Mouse (Mus musculus) forebrain, embryonic 12.5 days (tissue): Measurements from ENCODE around the gene Tmem170b. TPM values are rescaled to one million over a fixed set of nuclear protein-coding genes. Genes with fewer than 3 reads are reported as not detected.
"Not testable (repeated sequence)": the region's sequence is repeated elsewhere in the genome, so short reads cannot be mapped to it uniquely, and the experiment has no call there.

Source experiments
- ATAC-seq: fragments of 200-750 bp; cut with Nextera tagmentation; 2 replicates; pipeline ENCODE4 v1.8.0; 2017; ENCODE audit warnings: moderate TSS enrichment; ENCODE audit not compliant: low FRiP score
- H3K27ac ChIP-seq: fragments of 300-500 bp; sonication (generic); 2 replicates; pipeline ENCODE4 v1.5.1; 2016; ENCODE audit warnings: mild to moderate bottlenecking
- H3K27me3 ChIP-seq: fragments of 300-500 bp; sonication (generic); 2 replicates; pipeline ENCODE4 v1.6.1; 2016; ENCODE audit warnings: mild to moderate bottlenecking
- H3K36me3 ChIP-seq: fragments of 300-500 bp; sonication (generic); replicated peaks from 2 replicates; pipeline ENCODE4 v1.6.1; 2016; ENCODE audit warnings: mild to moderate bottlenecking
- H3K4me1 ChIP-seq: fragments of 300-500 bp; sonication (generic); 2 replicates; pipeline ENCODE4 v1.6.1; 2016
- H3K4me2 ChIP-seq: fragments of 300-500 bp; sonication (generic); 2 replicates; pipeline ENCODE4 v1.6.1; 2016; ENCODE audit warnings: mild to moderate bottlenecking, moderate library complexity
- H3K4me3 ChIP-seq: fragments of 300-500 bp; sonication (generic); replicated peaks from 2 replicates; pipeline ENCODE4 v1.5.1; 2016; ENCODE audit warnings: mild to moderate bottlenecking
- H3K9ac ChIP-seq: fragments of 300-500 bp; sonication (generic); 2 replicates; pipeline ENCODE4 v1.6.1; 2016; ENCODE audit warnings: mild to moderate bottlenecking
- H3K9me3 ChIP-seq: fragments of 300-500 bp; sonication (generic); 2 replicates; pipeline ENCODE4 v1.6.1; 2016
- WGBS: fragments of 180-500 bp; shearing (Covaris S2); methylation state at CpG from one replicate; pipeline ENCODE4 v1.1.7; 2016; 5-methylcytosine and 5-hydroxymethylcytosine counted together
- polyA plus RNA-seq: library from polyadenylated mRNA; unstranded; fragments of >200 nt; fragmentation: Nextera tagmentation; extraction: Ambion mirVana; gene quantifications from 2 replicates; pipeline ENCODE4 v1.2.1, GENCODE M21; 2016

Tmem170b gene
- polyA plus RNA-seq, 1 experiment from 2014 or later, result 26.9 TPM

DNA sequence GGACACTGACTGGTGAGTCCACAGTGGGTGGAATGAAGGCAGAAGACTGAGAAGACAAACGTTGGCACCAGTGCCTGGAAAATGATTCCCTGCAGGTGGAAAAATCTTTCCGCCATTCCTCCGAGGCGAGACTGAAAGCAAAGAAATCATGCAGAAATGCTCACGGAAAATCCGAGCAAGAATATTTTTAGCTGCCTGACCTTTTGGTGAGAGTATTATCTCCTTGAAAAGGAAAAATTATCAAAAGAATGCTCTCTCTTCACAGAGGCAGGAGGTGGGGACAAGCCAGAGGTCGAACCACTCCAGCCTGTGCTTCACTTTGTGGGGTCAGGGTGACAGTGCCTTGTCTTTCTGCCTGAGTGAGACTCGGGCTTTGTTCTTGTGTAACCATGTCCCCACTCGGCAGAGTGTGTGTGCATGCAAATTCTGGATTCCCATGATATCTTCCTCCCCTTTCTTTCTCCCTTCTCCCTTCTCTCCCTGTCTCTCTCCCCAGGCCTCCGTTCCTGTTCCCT is 49.9 kb downstream of the Tmem170b start:
- ATAC-seq, result no peak
- no peak overlapping the region for H3K4me2 ChIP-seq
- WGBS, result 77% methylated on average over 10 of the region's 10 CpGs
- no peak overlapping the region for H3K9ac ChIP-seq
- no peaks in the 10 kb centered on the region for H3K9me3 ChIP-seq
- no peaks in the 10 kb centered on the region for H3K27me3 ChIP-seq
- H3K4me1 ChIP-seq, result peaks cover 6% of the 10 kb centered on the region; the same call in 1 of the 2 replicates
- no peak overlapping the region for H3K4me3 ChIP-seq
- no peak overlapping the region for H3K27ac ChIP-seq
- no peaks in the 10 kb centered on the region for H3K36me3 ChIP-seq

GRCm38 (mm10) chr13:41660052-41660793 is 54.5 kb downstream of the Tmem170b start:
- Histone ChIP-seq H3K4me2 (no peak overlapping the region), H3K36me3 (no peaks in the 10 kb centered on the region), H3K9ac (no peak overlapping the region), H3K27me3 (no peaks in the 10 kb centered on the region), H3K27ac (no peak overlapping the region), H3K4me3 (no peak overlapping the region), H3K4me1 (peaks cover 15% of the 10 kb centered on the region), H3K9me3 (no peaks in the 10 kb centered on the region)
- ATAC-seq, result no peak
- WGBS, result 54% methylated on average over 11 of the region's 11 CpGs

GRCm38 (mm10) chr13:41661116-41661515 is 55.4 kb downstream of the Tmem170b start:
- H3K4me3 ChIP-seq, result no peak overlapping the region
- H3K4me2 ChIP-seq, result no peak overlapping the region
- 90% methylated on average over 11 of the region's 11 CpGs for WGBS
- no peak for ATAC-seq
- no peaks in the 10 kb centered on the region for H3K9me3 ChIP-seq
- H3K36me3 ChIP-seq, result no peaks in the 10 kb centered on the region
- no peaks in the 10 kb centered on the region for H3K27me3 ChIP-seq
- peaks cover 15% of the 10 kb centered on the region for H3K4me1 ChIP-seq
- H3K9ac ChIP-seq, result no peak overlapping the region
- no peak overlapping the region for H3K27ac ChIP-seq

- Histone ChIP-seq H3K27ac (no peak overlapping the region), H3K36me3 (no peaks in the 10 kb centered on the region), H3K4me2 (no peak overlapping the region), H3K9ac (no peak overlapping the region), H3K4me1 (peaks cover 15% of the 10 kb centered on the region), H3K4me3 (no peak overlapping the region), H3K27me3 (no peaks in the 10 kb centered on the region), H3K9me3 (no peaks in the 10 kb centered on the region)
- WGBS, result 62% methylated on average over 17 of the region's 17 CpGs
- no peak for ATAC-seq
Observed at GRCm38 (mm10) chr13:41662401-41663070, 56.8 kb downstream of the Tmem170b start.

- 92% methylated on average over 14 of the region's 14 CpGs for WGBS
- ATAC-seq, result no peak
Observed at GRCm38 (mm10) chr13:41663501-41664195, 57.9 kb downstream of the Tmem170b start.

DNA sequence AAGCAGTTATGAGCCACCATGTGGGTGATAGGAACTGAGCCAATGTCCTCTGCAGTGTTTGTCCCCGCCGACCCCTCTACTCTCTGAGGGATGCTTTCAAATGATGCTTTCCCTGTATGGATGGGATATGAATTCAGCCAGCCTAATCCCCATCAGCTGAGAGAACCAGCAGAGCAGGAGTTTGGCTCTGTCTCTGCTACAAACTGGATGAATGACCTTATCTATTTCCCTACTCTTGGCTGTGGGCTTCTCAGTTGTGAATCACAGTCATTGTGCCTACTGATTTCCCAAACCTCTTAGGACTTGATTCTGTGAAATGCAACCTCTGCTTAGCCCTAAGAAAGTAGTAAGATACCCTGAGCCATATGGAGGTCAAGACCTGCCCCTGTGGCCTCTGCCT is 64.2 kb downstream of the Tmem170b start:
- Histone ChIP-seq H3K4me1 (no peaks in the 10 kb centered on the region), H3K4me3 (no peak overlapping the region), H3K4me2 (no peak overlapping the region), H3K27me3 (no peaks in the 10 kb centered on the region), H3K27ac (no peak overlapping the region), H3K9ac (no peak overlapping the region), H3K36me3 (no peaks in the 10 kb centered on the region), H3K9me3 (no peaks in the 10 kb centered on the region)
- ATAC-seq, result no peak
- 91% methylated on average over 2 of the region's 2 CpGs for WGBS

More at GRCm38 (mm10) chr13:41663501-41664195, 57.9 kb downstream of the Tmem170b start:
- Histone ChIP-seq H3K36me3 (no peaks in the 10 kb centered on the region), H3K9me3 (no peaks in the 10 kb centered on the region), H3K27me3 (no peaks in the 10 kb centered on the region), H3K4me2 (no peak overlapping the region), H3K4me3 (no peak overlapping the region), H3K27ac (no peak overlapping the region), H3K9ac (no peak overlapping the region), H3K4me1 (peaks cover 15% of the 10 kb centered on the region)

GRCm38 (mm10) chr13:41670386-41671130 is 64.9 kb downstream of the Tmem170b start:
- Histone ChIP-seq H3K9me3 (no peaks in the 10 kb centered on the region), H3K4me3 (no peak overlapping the region), H3K27me3 (no peaks in the 10 kb centered on the region), H3K4me2 (no peak overlapping the region), H3K36me3 (no peaks in the 10 kb centered on the region), H3K4me1 (no peaks in the 10 kb centered on the region), H3K9ac (no peak overlapping the region), H3K27ac (no peak overlapping the region)
- whole genome bisulfite sequencing, result 72% methylated on average over 7 of the region's 7 CpGs
- ATAC-seq, result no peak

DNA sequence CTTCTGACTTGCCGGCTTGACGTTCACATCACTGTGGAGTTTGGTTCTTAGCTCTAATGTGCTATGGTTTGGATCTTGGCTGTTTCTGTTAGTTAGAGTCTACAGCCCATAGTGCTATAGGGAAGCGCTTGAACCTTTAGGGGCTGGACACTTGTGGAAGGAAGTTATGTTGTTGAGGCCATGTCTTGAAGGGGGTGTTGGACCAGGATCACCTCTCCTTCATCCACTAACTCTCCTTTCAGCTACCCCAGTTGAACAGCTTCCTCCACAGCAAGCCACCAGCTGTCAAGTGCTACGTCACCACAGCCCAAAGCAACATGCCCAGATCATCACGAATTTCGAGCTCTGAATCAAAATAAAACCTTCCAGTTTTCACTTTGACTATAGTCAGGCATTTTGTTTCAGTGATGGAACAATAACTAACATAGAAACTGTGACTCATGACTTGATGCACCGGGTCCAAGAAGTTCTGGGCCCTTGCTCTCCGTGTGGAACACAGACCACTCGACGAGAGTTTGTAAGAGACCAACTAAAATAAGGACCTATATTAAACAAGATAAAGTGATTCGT is 65.5 kb downstream of the Tmem170b start:
- Histone ChIP-seq H3K9ac (no peak overlapping the region), H3K9me3 (no peaks in the 10 kb centered on the region), H3K27me3 (no peaks in the 10 kb centered on the region), H3K36me3 (no peaks in the 10 kb centered on the region), H3K4me2 (no peak overlapping the region), H3K4me3 (no peak overlapping the region), H3K27ac (no peak overlapping the region), H3K4me1 (no peaks in the 10 kb centered on the region)
- WGBS, result 91% methylated on average over 11 of the region's 11 CpGs
- ATAC-seq, result no peak

DNA sequence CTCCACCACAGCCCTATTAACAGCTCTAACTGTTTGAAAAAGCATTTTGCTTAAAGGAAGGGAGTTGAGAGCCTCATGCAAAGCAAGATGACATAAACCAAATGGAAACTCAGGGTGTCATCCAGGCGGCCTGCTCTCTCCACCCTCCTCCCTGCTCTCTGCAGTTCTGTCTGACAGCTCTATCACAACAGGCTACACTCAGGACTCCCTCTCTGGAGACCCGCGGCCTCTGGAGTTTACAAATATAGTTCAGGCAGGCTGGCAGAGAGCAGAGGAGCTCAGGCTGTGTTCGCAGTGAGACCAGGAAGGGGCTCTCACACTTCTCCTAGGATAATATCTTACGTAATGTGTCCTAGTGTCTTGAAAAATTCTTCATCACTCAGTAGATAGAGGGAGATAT is 67.2 kb downstream of the Tmem170b start:
- ATAC-seq, result not testable (repeated sequence)
- 66% methylated on average over 5 of the region's 5 CpGs for whole genome bisulfite sequencing

GRCm38 (mm10) chr13:41673541-41673940 is 67.8 kb downstream of the Tmem170b start:
- Histone ChIP-seq H3K27ac (no peak overlapping the region), H3K9ac (no peak overlapping the region), H3K36me3 (no peaks in the 10 kb centered on the region), H3K9me3 (no peaks in the 10 kb centered on the region), H3K4me1 (no peaks in the 10 kb centered on the region), H3K4me2 (no peak overlapping the region), H3K4me3 (no peak overlapping the region), H3K27me3 (no peaks in the 10 kb centered on the region)
- WGBS, result 85% methylated on average over 4 of the region's 4 CpGs
- ATAC-seq, result no peak

More for the DNA sequence above, 67.2 kb downstream of the Tmem170b start:
- not testable (repeated sequence) for H3K36me3 ChIP-seq, H3K27ac ChIP-seq, H3K4me3 ChIP-seq, H3K9ac ChIP-seq, H3K9me3 ChIP-seq, H3K4me1 ChIP-seq, H3K4me2 ChIP-seq, H3K27me3 ChIP-seq

DNA sequence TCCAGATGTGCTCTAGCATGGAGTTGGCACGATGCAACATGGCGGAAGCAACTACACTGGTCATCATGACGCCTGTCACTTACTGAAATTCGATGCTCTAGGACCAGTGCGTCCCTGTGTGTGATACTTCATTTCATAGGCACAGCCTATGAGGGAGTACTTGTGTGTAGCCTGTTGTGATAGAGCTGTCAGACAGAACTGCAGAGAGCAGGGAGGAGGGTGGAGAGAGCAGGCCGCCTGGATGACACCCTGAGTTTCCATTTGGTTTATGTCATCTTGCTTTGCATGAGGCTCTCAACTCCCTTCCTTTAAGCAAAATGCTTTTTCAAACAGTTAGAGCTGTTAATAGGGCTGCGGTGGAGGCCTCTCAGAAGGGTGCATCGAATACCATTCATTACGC is 68.9 kb downstream of the Tmem170b start:
- not testable (repeated sequence) for H3K4me2 ChIP-seq, H3K27ac ChIP-seq, ATAC-seq, H3K36me3 ChIP-seq, H3K4me3 ChIP-seq, H3K9ac ChIP-seq, H3K4me1 ChIP-seq, H3K27me3 ChIP-seq, H3K9me3 ChIP-seq
- 92% methylated on average over 9 of the region's 9 CpGs for WGBS

GRCm38 (mm10) chr13:41675498-41675897 is 69.8 kb downstream of the Tmem170b start:
- H3K9ac ChIP-seq, result no peak overlapping the region
- H3K4me3 ChIP-seq, result no peak overlapping the region
- no peaks in the 10 kb centered on the region for H3K9me3 ChIP-seq
- WGBS, result 97% methylated on average over 3 of the region's 3 CpGs
- no peak overlapping the region for H3K4me2 ChIP-seq
- H3K27me3 ChIP-seq, result no peaks in the 10 kb centered on the region
- H3K4me1 ChIP-seq, result no peaks in the 10 kb centered on the region
- no peaks in the 10 kb centered on the region for H3K36me3 ChIP-seq
- no peak for ATAC-seq
- H3K27ac ChIP-seq, result no peak overlapping the region
